Mouse (Mus musculus) heart, embryonic 16.5 days (tissue): Measurements from ENCODE around the gene Magi1. TPM values are rescaled to one million over a fixed set of nuclear protein-coding genes. Genes with fewer than 3 reads are reported as not detected.
A peak's percentile ranks its signal among the peaks of the same experiment; 100 is the strongest.

ENCODE experiments used
- ATAC-seq: fragments of 200-750 bp; cut with Nextera tagmentation; replicated peaks from 2 replicates; pipeline ENCODE4 v1.8.0; 2017; ENCODE audit warnings: moderate number of reproducible peaks; ENCODE audit not compliant: insufficient read depth, low FRiP score; ENCODE audit errors: extremely low read depth
- H3K27ac ChIP-seq: fragments of 300-500 bp; sonication (generic); 2 replicates; pipeline ENCODE4 v1.5.1; 2014; ENCODE audit warnings: mild to moderate bottlenecking, low read length, control low read depth, moderate library complexity
- H3K27me3 ChIP-seq: fragments of 300-500 bp; sonication (generic); 2 replicates; pipeline ENCODE4 v1.6.1; 2014; ENCODE audit warnings: low read length, mixed read lengths; ENCODE audit not compliant: control insufficient read depth, insufficient read depth
- H3K36me3 ChIP-seq: fragments of 300-500 bp; sonication (generic); 2 replicates; pipeline ENCODE4 v1.6.1; 2014; ENCODE audit not compliant: control insufficient read depth, insufficient read depth
- H3K4me1 ChIP-seq: fragments of 300-500 bp; sonication (generic); 2 replicates; pipeline ENCODE4 v1.6.1; 2014; ENCODE audit warnings: low read length, mixed read lengths; ENCODE audit not compliant: control insufficient read depth, insufficient read depth
- H3K4me2 ChIP-seq: fragments of 300-500 bp; sonication (generic); 2 replicates; pipeline ENCODE4 v1.6.1; 2014; ENCODE audit warnings: low read depth, mild to moderate bottlenecking, control low read depth, low read length
- H3K4me3 ChIP-seq: fragments of 300-500 bp; sonication (generic); 2 replicates; pipeline ENCODE4 v1.5.1; 2014; ENCODE audit warnings: mild to moderate bottlenecking, control low read depth, low read length
- H3K9ac ChIP-seq: fragments of 300-500 bp; sonication (generic); 2 replicates; pipeline ENCODE4 v1.6.1; 2014; ENCODE audit warnings: low read length, control low read depth
- H3K9me3 ChIP-seq: fragments of 300-500 bp; sonication (generic); replicated peaks from 2 replicates; pipeline ENCODE4 v1.6.1; 2016; ENCODE audit warnings: low read length; ENCODE audit not compliant: control insufficient read depth
- WGBS: fragments of 180-500 bp; shearing (Covaris S2); extraction: QIAGEN DNeasy Blood & Tissue Kit; methylation state at CpG from one replicate; pipeline ENCODE4 v1.1.7; 2014; 5-methylcytosine and 5-hydroxymethylcytosine counted together
- polyA plus RNA-seq: library from polyadenylated mRNA; unstranded; fragments of >200 nt; fragmentation: Nextera tagmentation; extraction: Ambion mirVana; gene quantifications from 2 replicates; pipeline ENCODE4 v1.2.1, GENCODE M21; 2015

Gene Magi1
- polyA plus RNA-seq, 1 experiment from 2014 or later, result 6.3 TPM

DNA sequence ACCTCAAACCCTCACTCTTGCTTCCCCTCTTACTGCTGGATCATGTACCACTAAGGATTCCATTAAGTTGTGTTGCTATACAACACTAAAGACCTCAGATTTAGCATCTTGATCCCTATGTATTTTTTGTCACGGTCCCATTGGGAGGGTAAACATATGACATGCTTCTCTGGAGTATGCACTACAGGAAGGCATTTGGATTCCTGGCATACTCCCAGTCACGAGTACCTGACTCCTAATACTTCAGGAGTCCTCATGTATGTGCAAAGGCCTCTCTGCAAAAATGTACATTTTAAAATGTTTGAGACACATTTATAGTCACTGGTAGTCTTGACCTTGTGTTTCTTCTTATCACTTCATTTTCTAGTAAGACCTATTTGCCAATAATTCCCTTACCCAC lies 2.8 kb upstream of the Magi1 start:
- no peak overlapping the region for H3K4me2 ChIP-seq
- no peaks in the 10 kb centered on the region for H3K27me3 ChIP-seq
- ATAC-seq, result no peak
- no peak overlapping the region for H3K27ac ChIP-seq
- H3K9me3 ChIP-seq, result peaks cover 4% of the 10 kb centered on the region; the same call in 1 of the 2 replicates
- H3K4me1 ChIP-seq, result peaks cover 3% of the 10 kb centered on the region; the same call in 1 of the 2 replicates
- no peak overlapping the region for H3K9ac ChIP-seq
- WGBS, result 64% methylated on average over 2 of the region's 2 CpGs
- no peak overlapping the region for H3K4me3 ChIP-seq
- no peaks in the 10 kb centered on the region for H3K36me3 ChIP-seq

DNA sequence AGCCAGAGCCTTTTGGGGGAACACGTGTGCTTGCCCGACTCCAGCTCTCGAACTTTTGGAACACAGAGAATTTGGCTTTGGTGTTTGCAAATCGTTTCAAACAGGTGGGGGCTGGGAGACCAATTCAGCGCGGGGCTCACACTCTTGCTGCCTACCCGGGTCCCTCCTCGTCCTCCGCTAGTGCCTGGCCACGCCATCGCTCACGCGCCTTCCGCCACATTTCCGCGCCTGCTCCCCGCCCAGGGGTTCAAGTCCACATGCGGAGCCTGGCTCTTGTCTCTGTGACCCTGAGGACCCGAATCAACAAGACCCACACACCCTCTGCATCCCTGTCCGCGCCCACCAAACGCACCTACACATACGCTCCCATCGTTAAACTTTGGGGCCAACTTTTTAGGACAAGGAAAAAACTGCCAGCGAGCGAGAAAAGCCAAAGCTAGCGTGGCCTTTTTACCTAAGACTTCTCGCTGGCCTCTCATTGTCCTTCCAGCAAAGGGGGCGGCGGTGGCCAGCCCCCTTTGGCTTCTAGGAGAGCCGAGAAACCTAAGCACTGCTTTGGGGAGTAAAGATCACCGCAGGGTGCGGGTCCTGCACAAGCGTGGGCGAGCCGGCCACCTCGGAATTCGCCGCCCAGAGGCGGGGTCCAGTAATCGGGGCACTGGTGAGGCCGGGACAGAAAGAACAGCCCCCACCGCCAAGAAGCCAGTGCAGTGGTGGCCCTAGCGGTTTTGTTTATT lies 540 bp upstream of the Magi1 start:
- Histone ChIP-seq H3K4me1 (peaks cover 13% of the 10 kb centered on the region), H3K9me3 (peaks cover 4% of the 10 kb centered on the region; the same call in 1 of the 2 replicates), H3K36me3 (no peaks in the 10 kb centered on the region), H3K9ac (peak overlapping the region; percentile 75), H3K4me3 (peak overlapping the region; percentile 88), H3K27ac (peak overlapping the region; percentile 89), H3K27me3 (no peaks in the 10 kb centered on the region), H3K4me2 (peak overlapping the region; percentile 70)
- ATAC-seq, result peak; percentile 56
- WGBS, result under 1% methylated on average over 44 of the region's 44 CpGs

DNA sequence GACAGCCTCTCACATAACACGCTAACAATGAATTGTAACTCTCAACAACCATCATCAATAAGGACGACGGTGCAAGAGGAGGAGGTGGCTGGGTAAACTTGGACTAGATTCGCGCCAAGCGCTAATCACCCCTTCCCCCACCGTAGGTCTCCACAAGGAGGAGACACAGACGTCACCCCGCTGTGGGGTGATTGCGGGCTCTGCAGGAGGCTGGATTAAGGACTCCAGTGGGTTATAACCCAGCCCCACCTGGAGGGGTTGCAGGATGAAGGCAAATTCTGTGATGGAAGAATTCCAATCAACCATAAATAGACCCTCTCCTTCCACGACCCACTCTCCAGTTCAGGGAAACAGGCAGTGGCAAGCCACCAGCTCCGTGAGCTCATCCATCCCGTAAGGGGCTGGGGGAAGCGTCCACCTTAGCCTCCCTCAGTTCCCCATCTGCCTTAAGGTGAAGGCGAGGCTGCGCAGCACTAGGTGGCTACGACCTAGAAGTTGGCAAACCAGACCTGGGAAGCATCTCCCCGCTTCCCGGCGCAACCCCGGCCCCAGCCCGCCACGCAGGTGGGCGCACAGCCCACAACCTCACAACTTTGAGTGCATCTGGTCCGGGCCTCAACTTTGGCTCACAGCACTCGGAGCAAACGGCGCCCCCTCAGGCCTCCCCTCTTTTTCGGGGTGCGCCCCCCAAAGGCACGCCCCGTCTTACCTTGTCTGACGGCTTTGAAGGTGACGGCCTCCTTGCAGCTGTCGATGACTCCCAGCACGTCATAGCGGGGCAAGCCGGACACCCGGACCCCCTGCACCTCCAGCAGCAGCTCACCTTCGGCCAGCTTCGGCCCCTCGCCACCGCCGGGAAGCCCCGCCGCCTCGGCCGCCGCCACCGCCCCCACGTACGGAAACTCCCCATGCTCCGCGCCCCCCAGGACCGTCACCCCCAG lies 1.1 kb downstream of the Magi1 start:
- 1% methylated on average over 55 of the region's 55 CpGs for WGBS
- H3K4me1 ChIP-seq, result peaks cover 14% of the 10 kb centered on the region
- H3K27ac ChIP-seq, result peak overlapping the region; percentile 99
- H3K9me3 ChIP-seq, result no peaks in the 10 kb centered on the region; the same call in 1 of the 2 replicates
- H3K36me3 ChIP-seq, result no peaks in the 10 kb centered on the region
- ATAC-seq, result no peak
- no peaks in the 10 kb centered on the region for H3K27me3 ChIP-seq
- peak overlapping the region; percentile 94 for H3K9ac ChIP-seq
- peak overlapping the region; percentile 70 for H3K4me2 ChIP-seq
- peak overlapping the region; percentile 88 for H3K4me3 ChIP-seq

GRCm38 (mm10) chr6:94281606-94282280 lies 2.0 kb downstream of the Magi1 start:
- Histone ChIP-seq H3K4me2 (peak overlapping the region; percentile 70), H3K27ac (peak overlapping the region; percentile 99), H3K27me3 (no peaks in the 10 kb centered on the region), H3K9ac (peak overlapping the region; percentile 94), H3K4me1 (peaks cover 14% of the 10 kb centered on the region), H3K9me3 (no peaks in the 10 kb centered on the region), H3K36me3 (no peaks in the 10 kb centered on the region), H3K4me3 (peak overlapping the region; percentile 88)
- WGBS, result 6% methylated on average over 17 of the region's 17 CpGs
- ATAC-seq, result no peak

DNA sequence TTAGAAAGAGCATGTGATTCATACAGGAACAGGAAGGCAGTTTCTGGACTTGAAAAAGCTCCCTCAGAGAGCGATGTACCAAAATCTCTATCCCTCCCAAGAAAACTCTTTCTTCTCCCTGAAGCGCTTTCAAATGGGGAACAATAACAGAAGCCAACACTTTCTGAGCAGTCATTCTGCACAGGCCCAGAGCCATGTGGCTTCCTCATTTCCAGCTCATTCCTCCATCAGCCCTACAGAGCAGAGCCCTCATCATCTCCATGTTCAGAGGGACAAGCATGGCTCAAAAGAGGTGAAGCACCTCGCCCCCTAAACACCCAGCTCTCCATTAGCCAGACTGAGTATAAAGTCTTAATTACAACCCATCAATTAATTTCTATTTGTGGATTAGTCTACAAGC lies 9.8 kb downstream of the Magi1 start:
- Histone ChIP-seq H3K9ac (no peak overlapping the region), H3K4me3 (no peak overlapping the region), H3K36me3 (no peaks in the 10 kb centered on the region), H3K4me1 (peaks cover 11% of the 10 kb centered on the region), H3K4me2 (no peak overlapping the region), H3K27me3 (no peaks in the 10 kb centered on the region), H3K27ac (no peak overlapping the region), H3K9me3 (no peaks in the 10 kb centered on the region)
- ATAC-seq, result no peak
- WGBS, result 91% methylated on average over 3 of the region's 3 CpGs

DNA sequence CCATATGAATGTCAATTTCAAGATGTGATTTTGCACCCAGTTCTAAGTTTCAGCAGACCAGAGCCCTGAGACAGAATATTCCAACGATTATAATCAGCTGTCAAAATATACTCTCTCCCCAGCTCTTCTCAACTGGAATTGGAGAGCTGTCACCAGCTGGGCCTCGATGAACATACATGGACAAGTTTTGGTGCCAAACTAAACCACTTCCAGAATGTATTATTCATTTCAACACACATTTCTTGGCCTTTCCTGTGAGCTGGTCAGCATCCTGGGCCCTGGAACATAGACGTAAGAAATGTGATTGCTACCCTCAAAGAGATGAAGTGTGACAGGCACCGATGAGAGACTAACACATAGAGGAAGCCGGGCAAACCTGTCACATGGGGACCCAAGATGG lies 13.7 kb downstream of the Magi1 start:
- Histone ChIP-seq H3K9me3 (no peaks in the 10 kb centered on the region), H3K36me3 (no peaks in the 10 kb centered on the region), H3K4me3 (no peak overlapping the region), H3K27me3 (no peaks in the 10 kb centered on the region), H3K27ac (no peak overlapping the region), H3K4me2 (no peak overlapping the region), H3K4me1 (peaks cover 12% of the 10 kb centered on the region), H3K9ac (no peak overlapping the region)
- WGBS, result 59% methylated on average over 5 of the region's 5 CpGs
- no peak for ATAC-seq

- Histone ChIP-seq H3K4me1 (peaks cover 20% of the 10 kb centered on the region), H3K27me3 (no peaks in the 10 kb centered on the region), H3K9me3 (no peaks in the 10 kb centered on the region), H3K27ac (no peak overlapping the region), H3K36me3 (no peaks in the 10 kb centered on the region), H3K9ac (no peak overlapping the region), H3K4me2 (no peak overlapping the region), H3K4me3 (no peak overlapping the region)
- peak; percentile 32; the same call in 1 of the 2 replicates for ATAC-seq
- WGBS, result 58% methylated on average over 4 of the region's 4 CpGs
Measured at GRCm38 (mm10) chr6:94269174-94269573, 14.5 kb downstream of the Magi1 start.

GRCm38 (mm10) chr6:94265244-94265935 lies 18.3 kb downstream of the Magi1 start:
- no peaks in the 10 kb centered on the region for H3K27me3 ChIP-seq
- no peak for ATAC-seq
- H3K36me3 ChIP-seq, result no peaks in the 10 kb centered on the region
- no peak overlapping the region for H3K9ac ChIP-seq
- H3K4me1 ChIP-seq, result peaks cover 24% of the 10 kb centered on the region
- no peak overlapping the region for H3K4me2 ChIP-seq
- no peaks in the 10 kb centered on the region for H3K9me3 ChIP-seq
- no peak overlapping the region for H3K4me3 ChIP-seq
- 55% methylated on average over 3 of the region's 3 CpGs for WGBS
- no peak overlapping the region for H3K27ac ChIP-seq
